ENCODE assay signal across 23 mouse cellular contexts in the genomic region with DNA sequence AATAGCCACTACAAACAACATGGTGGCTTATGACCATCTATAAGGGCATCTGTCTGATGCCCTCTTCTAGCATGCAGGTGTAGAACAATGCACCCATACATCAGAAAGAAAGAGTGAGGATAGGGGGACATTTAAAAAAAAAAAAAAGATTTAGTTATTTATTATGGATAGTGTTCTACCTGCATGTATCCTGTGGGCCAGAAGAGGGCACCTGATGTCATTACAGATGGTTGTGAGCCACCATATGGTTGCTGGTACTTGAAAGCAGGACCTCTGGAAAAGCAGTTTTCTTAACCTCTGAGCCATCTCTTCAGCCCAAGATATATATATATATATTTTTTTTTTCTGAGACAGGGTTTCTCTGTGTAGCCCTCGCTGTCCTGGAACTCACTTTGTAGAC. TPM values are rescaled to one million over a fixed set of nuclear protein-coding genes. Genes with fewer than 3 reads are reported as not detected.
DNase-seq lines count a peak whose midpoint lies in the region; ATAC-seq and TF ChIP-seq lines count a peak whose summit lies in the region.
"Had no signal": no experiment of that assay in that cellular context is flagged by ENCODE, and none has a peak within 500 bp of the region (broad histone marks: within the 10 kb centered on the region; RNA-seq: fewer than 3 reads in every experiment).

No protein-coding gene starts in this region.

- H3K4me1 ChIP-seq in liver, postnatal 0 days (ENCODE audit: insufficient read depth), result peaks cover 21% of the 10 kb centered on the region

- no peak overlapping the region for H3K9ac ChIP-seq in liver, postnatal 0 days (replicated peaks)
- H3K9ac ChIP-seq: embryonic facial prominence, embryonic 15.5 days; heart, embryonic 15.5 days; hindbrain, embryonic 15.5 days; limb, embryonic 12.5 days; liver, embryonic 15.5 days; midbrain, embryonic 13.5 days had no signal

- no peak for ATAC-seq in liver, postnatal 0 days
- ATAC-seq: forebrain, embryonic 16.5 days; midbrain, embryonic 13.5 days had no signal

- DNase-seq in cerebellum, postnatal 14 days, result peak; percentile 2 to 6
- DNase-seq in cerebellum, postnatal 4 days (ENCODE audit: low spot score in 2 of 2), result no peak
- DNase-seq in liver, postnatal 0 days, result no peak
- DNase-seq in liver, result no peak
- DNase-seq in CD4-positive helper T cell, adult 2 months (ENCODE audit: low read depth, low spot score), result peak; percentile 2
- peak; percentile 53 for DNase-seq in splenic B cell, adult 2 months (ENCODE audit: low read depth, low spot score)
- no peak for DNase-seq in heart, adult 9 months (ENCODE audit: low spot score in 2 of 2)
- DNase-seq in gastrocnemius, adult 8-10 months (ENCODE audit: low spot score in 2 of 2), result no peak
- DNase-seq: cerebellum, postnatal 25 days; heart, postnatal 4 days; kidney, adult 18-20 months; kidney, postnatal 4 days; lung, postnatal 10 days; right cerebral cortex, postnatal 14 days; thymus, adult 18-20 months had no signal

- TF ChIP-seq EP300 in liver, postnatal 0 days (IDR thresholded peaks at IDR 0.05; ENCODE audit: low read depth), result no peak

- H3K4me2 ChIP-seq in liver, postnatal 0 days (ENCODE audit: low read depth, low read length), result no peak overlapping the region
- H3K4me2 ChIP-seq: embryonic facial prominence, embryonic 15.5 days; heart, embryonic 15.5 days; hindbrain, embryonic 15.5 days; limb, embryonic 12.5 days; liver, embryonic 15.5 days; midbrain, embryonic 13.5 days had no signal

- TF ChIP-seq CTCF in liver, postnatal 0 days (IDR thresholded peaks at IDR 0.05; ENCODE audit: low read depth), result peak; percentile 31

- no peaks in the 10 kb centered on the region for H3K36me3 ChIP-seq in liver, postnatal 0 days (replicated peaks; ENCODE audit: insufficient read depth, low read length)
- H3K36me3 ChIP-seq in splenic B cell, adult 2 months (ENCODE audit: control insufficient read depth, insufficient read depth, low read length, poor library complexity, severe bottlenecking), result no peaks in the 10 kb centered on the region
- H3K36me3 ChIP-seq: embryonic facial prominence, embryonic 15.5 days; heart, embryonic 15.5 days; hindbrain, embryonic 15.5 days; limb, embryonic 12.5 days; liver, embryonic 15.5 days; midbrain, embryonic 13.5 days had no signal

- 72% methylated on average over 1 of the region's 1 CpGs for WGBS in liver, postnatal 0 days (ENCODE audit: insufficient replicate concordance)

- no peaks in the 10 kb centered on the region for H3K9me3 ChIP-seq in liver, postnatal 0 days (ENCODE audit: low read length)
- H3K9me3 ChIP-seq: embryonic facial prominence, embryonic 15.5 days; heart, embryonic 15.5 days; hindbrain, embryonic 15.5 days; limb, embryonic 12.5 days; liver, embryonic 15.5 days; midbrain, embryonic 13.5 days had no signal

- H3K27me3 ChIP-seq in liver, postnatal 0 days (ENCODE audit: insufficient read depth, low read length), result no peaks in the 10 kb centered on the region
- H3K27me3 ChIP-seq in splenic B cell, adult 2 months (ENCODE audit: control insufficient read depth, insufficient read depth, low read length, poor library complexity, severe bottlenecking), result no peaks in the 10 kb centered on the region
- H3K27me3 ChIP-seq: embryonic facial prominence, embryonic 15.5 days; heart, embryonic 15.5 days; hindbrain, embryonic 15.5 days; limb, embryonic 12.5 days; midbrain, embryonic 13.5 days had no signal

- no peak overlapping the region for H3K4me3 ChIP-seq in liver, postnatal 0 days (ENCODE audit: low read depth, low read length)
- H3K4me3 ChIP-seq: embryonic facial prominence, embryonic 15.5 days; heart, embryonic 15.5 days; hindbrain, embryonic 15.5 days; limb, embryonic 12.5 days; liver, embryonic 15.5 days; midbrain, embryonic 13.5 days; myocyte had no signal

- no peak overlapping the region for H3K27ac ChIP-seq in liver, postnatal 0 days (ENCODE audit: low read depth)
- H3K27ac ChIP-seq: embryonic facial prominence, embryonic 15.5 days; heart, embryonic 15.5 days; hindbrain, embryonic 15.5 days; limb, embryonic 12.5 days; liver, embryonic 15.5 days; midbrain, embryonic 13.5 days had no signal

RNA-seq across cellular contexts. Expression of a gene that starts 3.4 kb away (rescaled TPM):
- polyA plus RNA-seq in liver, postnatal 0 days (2015; fragmentation: Nextera tagmentation; extraction: Ambion mirVana), result 4.2 and 4.6 TPM in 2 replicates
- total RNA-seq in gastrocnemius, adult 8-10 months (2022), result 10 to 100 TPM in 1 of 4 experiments, 1 to 10 TPM in 3; 9.5 to 10.3 (median 9.8) TPM

RNA-seq across cellular contexts. Expression of a gene that starts 30.9 kb away (rescaled TPM):
- polyA plus RNA-seq in liver, postnatal 0 days (2015; fragmentation: Nextera tagmentation; extraction: Ambion mirVana), result 23.3 and 23.4 TPM in 2 replicates
- 100 to 1,000 TPM in 2 of 4 experiments, 10 to 100 TPM in 2; 96.0 to 116 (median 101) TPM for total RNA-seq in gastrocnemius, adult 8-10 months (2022)

RNA-seq across cellular contexts. Expression of a gene that starts 32.0 kb away (rescaled TPM):
- 4.5 and 4.9 TPM in 2 replicates for polyA plus RNA-seq in liver, postnatal 0 days (2015; fragmentation: Nextera tagmentation; extraction: Ambion mirVana)
- total RNA-seq in gastrocnemius, adult 8-10 months (2022), result 10 to 100 TPM; 80.3 to 94.0 (median 84.3) TPM

Comparison
In these comparisons a context has a peak if more than half of its experiments do, and no peak if none do; other contexts are left out.
1. DNase-seq: peak in cerebellum, postnatal 14 days (2 of 2), CD4-positive helper T cell, adult 2 months (single experiment) and splenic B cell, adult 2 months (single experiment); none in cerebellum, postnatal 4 days (0 of 2), liver, postnatal 0 days (single experiment), liver (single experiment), heart, adult 9 months (0 of 2) and gastrocnemius, adult 8-10 months (0 of 2).